ENCODE assay signal across 9 mouse cellular contexts in genomic region chr5:73993538-73993937, GRCm38 (mm10).
DNase-seq lines count a peak whose midpoint lies in the region; ATAC-seq lines count a peak whose summit lies in the region.
"Had no signal": no experiment of that assay in that cellular context is flagged by ENCODE, and none has a peak within 500 bp of the region (broad histone marks: within the 10 kb centered on the region; RNA-seq: fewer than 3 reads in every experiment).

No protein-coding gene starts in this region.

- 0 out of 2 replicates have a peak, but pooled peaks cover 6% of the 10 kb centered on the region for H3K36me3 ChIP-seq in kidney, embryonic 15.5 days

- no peak for ATAC-seq in kidney, embryonic 15.5 days (replicated peaks; ENCODE audit: low FRiP score)
- 0 out of 2 replicates have a peak, but pooled peaks have one; percentile 56 for ATAC-seq in erythroblast, adult 5-6 weeks (replicated peaks; ENCODE audit: low FRiP score, poor library complexity, severe bottlenecking)

- no peak overlapping the region for H3K4me2 ChIP-seq in kidney, embryonic 15.5 days
- H3K4me2 ChIP-seq: limb, embryonic 15.5 days had no signal

- H3K27me3 ChIP-seq in kidney, embryonic 15.5 days, result no peaks in the 10 kb centered on the region
- H3K27me3 ChIP-seq: limb, embryonic 15.5 days had no signal

- no peak overlapping the region for H3K9ac ChIP-seq in kidney, embryonic 15.5 days
- H3K9ac ChIP-seq: limb, embryonic 15.5 days had no signal

- no peak overlapping the region for H3K27ac ChIP-seq in kidney, embryonic 15.5 days
- H3K27ac ChIP-seq: limb, embryonic 15.5 days had no signal

- 85% methylated on average over 4 of the region's 4 CpGs for WGBS in kidney, embryonic 15.5 days

- DNase-seq in kidney, adult 18-20 months, result peak; percentile 51
- peak; percentile 75 for DNase-seq in NIH3T3 (ENCODE audit: low read depth)
- peak; percentile 70 for DNase-seq in lung, postnatal 10 days
- DNase-seq in yolk sac, embryonic 10.5 days (ENCODE audit: low spot score), result no peak
- no peak for DNase-seq in gastrocnemius, postnatal 25 days
- no peak for DNase-seq in layer of hippocampus, postnatal 10 days (ENCODE audit: low spot score in 2 of 2)

- no peaks in the 10 kb centered on the region for H3K4me1 ChIP-seq in kidney, embryonic 15.5 days
- H3K4me1 ChIP-seq: limb, embryonic 15.5 days had no signal

- no peak overlapping the region for H3K4me3 ChIP-seq in kidney, embryonic 15.5 days (replicated peaks)
- H3K4me3 ChIP-seq: limb, embryonic 15.5 days had no signal

- no peaks in the 10 kb centered on the region for H3K9me3 ChIP-seq in kidney, embryonic 15.5 days (replicated peaks)
- H3K9me3 ChIP-seq: limb, embryonic 15.5 days had no signal

Comparison
In these comparisons a context has a peak if more than half of its experiments do, and no peak if none do; other contexts are left out.
1. DNase-seq: peak in kidney, adult 18-20 months (single experiment), NIH3T3 (single experiment) and lung, postnatal 10 days (single experiment); none in yolk sac, embryonic 10.5 days (single experiment), gastrocnemius, postnatal 25 days (single experiment) and layer of hippocampus, postnatal 10 days (0 of 2).